Comparison of ENCODE assay signal across 17 mouse cellular contexts in genomic region chr4:111838882-111839281, GRCm38 (mm10).
"Had no signal": no experiment of that assay in that cellular context is flagged by ENCODE, and none has a peak within 500 bp of the region (broad histone marks: within the 10 kb centered on the region; RNA-seq: fewer than 3 reads in every experiment).

No protein-coding gene starts in this region.

- DNase-seq: retina, postnatal 1 day; right cerebral cortex, adult 18-20 months; right cerebral cortex, postnatal 14 days; right cerebral cortex, postnatal 25 days; right cerebral cortex, postnatal 4 days; spleen, adult 18-20 months; thymus, adult 18-20 months; thymus, adult 2 months; thymus, postnatal 14 days; thymus, postnatal 25 days; thymus, postnatal 36 days; thymus, postnatal 4 days had no signal

- H3K36me3 ChIP-seq: neural tube, embryonic 12.5 days; neural tube, embryonic 13.5 days; neural tube, embryonic 15.5 days; stomach, embryonic 15.5 days had no signal

- H3K9me3 ChIP-seq: neural tube, embryonic 12.5 days; neural tube, embryonic 13.5 days; neural tube, embryonic 15.5 days; stomach, embryonic 15.5 days had no signal

- H3K4me1 ChIP-seq: neural tube, embryonic 12.5 days; neural tube, embryonic 13.5 days; neural tube, embryonic 15.5 days; stomach, embryonic 15.5 days had no signal

- H3K4me2 ChIP-seq: neural tube, embryonic 12.5 days; neural tube, embryonic 13.5 days; neural tube, embryonic 15.5 days; stomach, embryonic 15.5 days had no signal

- H3K27ac ChIP-seq: neural tube, embryonic 12.5 days; neural tube, embryonic 13.5 days; neural tube, embryonic 15.5 days; stomach, embryonic 15.5 days; stomach, postnatal 0 days had no signal

- H3K9ac ChIP-seq: neural tube, embryonic 12.5 days; neural tube, embryonic 13.5 days; neural tube, embryonic 15.5 days; stomach, embryonic 15.5 days had no signal

- H3K27me3 ChIP-seq: neural tube, embryonic 12.5 days; neural tube, embryonic 13.5 days; neural tube, embryonic 15.5 days; stomach, embryonic 15.5 days had no signal

- H3K4me3 ChIP-seq: neural tube, embryonic 12.5 days; neural tube, embryonic 13.5 days; neural tube, embryonic 15.5 days; stomach, embryonic 15.5 days had no signal
